Mouse (Mus musculus): ENCODE data around the gene Ptprd. TPM values are rescaled to one million over a fixed set of nuclear protein-coding genes. Genes with fewer than 3 reads are reported as not detected.
"Not testable (repeated sequence)": the region's sequence is repeated elsewhere in the genome, so short reads cannot be mapped to it uniquely, and the experiment has no call there.

The Ptprd gene
- polyA plus RNA-seq, 1 experiment from 2014 or later = 15.9 TPM

GRCm38 (mm10) chr4:76449466-76450350 lies 1762.1 kb downstream of the Ptprd start:
- Histone ChIP-seq H3K27ac (peak overlapping the region; percentile 91), H3K27me3 (0 out of 2 replicates have a peak, but pooled peaks cover 2% of the 10 kb centered on the region), H3K9ac (peak overlapping the region; percentile 90), H3K9me3 (no peaks in the 10 kb centered on the region), H3K4me3 (peak overlapping the region; percentile 82), H3K4me1 (peaks cover 5% of the 10 kb centered on the region; the same call in 1 of the 2 replicates), H3K36me3 (no peaks in the 10 kb centered on the region), H3K4me2 (peak overlapping the region; percentile 94)
- under 1% methylated on average over 99 of the region's 99 CpGs for WGBS
- peak; percentile 83 for ATAC-seq (ENCODE audit: borderline replicate concordance, extremely low read depth, low FRiP score, low TSS enrichment)

- H3K4me2 ChIP-seq = peak overlapping the region; percentile 94
- no peaks in the 10 kb centered on the region for H3K9me3 ChIP-seq
- no peak for ATAC-seq (ENCODE audit: borderline replicate concordance, extremely low read depth, low FRiP score, low TSS enrichment)
- 0 out of 2 replicates have a peak, but pooled peaks cover 2% of the 10 kb centered on the region for H3K27me3 ChIP-seq
- peaks cover 5% of the 10 kb centered on the region; the same call in 1 of the 2 replicates for H3K4me1 ChIP-seq
- under 1% methylated on average over 24 of the region's 24 CpGs for WGBS
- H3K27ac ChIP-seq = peak overlapping the region; percentile 91
- peak overlapping the region; percentile 82 for H3K4me3 ChIP-seq
- H3K9ac ChIP-seq = peak overlapping the region; percentile 90
- H3K36me3 ChIP-seq = no peaks in the 10 kb centered on the region
Measured at GRCm38 (mm10) chr4:76448678-76449465, 1762.9 kb downstream of the Ptprd start.

- ATAC-seq (ENCODE audit: borderline replicate concordance, extremely low read depth, low FRiP score, low TSS enrichment) = no peak
- Histone ChIP-seq H3K36me3 (no peaks in the 10 kb centered on the region), H3K4me2 (peak overlapping the region; percentile 34), H3K27ac (no peak overlapping the region), H3K4me3 (0 out of 2 replicates have a peak overlapping the region, but pooled peaks have one; percentile 82), H3K4me1 (peaks cover 5% of the 10 kb centered on the region; the same call in 1 of the 2 replicates), H3K27me3 (no peaks in the 10 kb centered on the region), H3K9me3 (no peaks in the 10 kb centered on the region), H3K9ac (no peak overlapping the region)
Measured at GRCm38 (mm10) chr4:76447396-76447795, 1764.4 kb downstream of the Ptprd start.

- Histone ChIP-seq H3K36me3 (no peaks in the 10 kb centered on the region), H3K4me1 (peaks cover 5% of the 10 kb centered on the region; the same call in 1 of the 2 replicates), H3K27ac (no peak overlapping the region), H3K4me3 (no peak overlapping the region), H3K27me3 (no peaks in the 10 kb centered on the region), H3K9me3 (no peaks in the 10 kb centered on the region), H3K9ac (no peak overlapping the region), H3K4me2 (no peak overlapping the region)
- ATAC-seq (ENCODE audit: borderline replicate concordance, extremely low read depth, low FRiP score, low TSS enrichment) = no peak
- WGBS = 72% methylated on average over 4 of the region's 4 CpGs
Measured at GRCm38 (mm10) chr4:76444778-76445177, 1767.0 kb downstream of the Ptprd start.

GRCm38 (mm10) chr4:76443553-76443952 lies 1768.2 kb downstream of the Ptprd start:
- WGBS = 43% methylated on average over 4 of the region's 4 CpGs
- Histone ChIP-seq H3K9ac (no peak overlapping the region), H3K27ac (no peak overlapping the region), H3K4me2 (no peak overlapping the region), H3K9me3 (no peaks in the 10 kb centered on the region), H3K4me3 (no peak overlapping the region), H3K36me3 (no peaks in the 10 kb centered on the region), H3K4me1 (peaks cover 5% of the 10 kb centered on the region; the same call in 1 of the 2 replicates), H3K27me3 (no peaks in the 10 kb centered on the region)
- ATAC-seq (ENCODE audit: borderline replicate concordance, extremely low read depth, low FRiP score, low TSS enrichment) = no peak

- no peaks in the 10 kb centered on the region for H3K9me3 ChIP-seq
- ATAC-seq (ENCODE audit: borderline replicate concordance, extremely low read depth, low FRiP score, low TSS enrichment) = no peak
- H3K4me1 ChIP-seq = peaks cover 5% of the 10 kb centered on the region; the same call in 1 of the 2 replicates
- H3K36me3 ChIP-seq = no peaks in the 10 kb centered on the region
- H3K27me3 ChIP-seq = no peaks in the 10 kb centered on the region
- H3K4me3 ChIP-seq = no peak overlapping the region
- no peak overlapping the region for H3K27ac ChIP-seq
- no peak overlapping the region for H3K4me2 ChIP-seq
- H3K9ac ChIP-seq = no peak overlapping the region
- WGBS = 30% methylated on average over 6 of the region's 6 CpGs
Measured at GRCm38 (mm10) chr4:76440791-76441364, 1770.9 kb downstream of the Ptprd start.

- no peaks in the 10 kb centered on the region for H3K27me3 ChIP-seq
- 67% methylated on average over 6 of the region's 6 CpGs for WGBS
- no peak for ATAC-seq (ENCODE audit: borderline replicate concordance, extremely low read depth, low FRiP score, low TSS enrichment)
Measured at GRCm38 (mm10) chr4:76438496-76439079, 1773.2 kb downstream of the Ptprd start.

GRCm38 (mm10) chr4:76438068-76438467 lies 1773.7 kb downstream of the Ptprd start:
- WGBS = 81% methylated on average over 4 of the region's 4 CpGs
- no peaks in the 10 kb centered on the region for H3K27me3 ChIP-seq

More at GRCm38 (mm10) chr4:76438496-76439079, 1773.2 kb downstream of the Ptprd start:
- no peaks in the 10 kb centered on the region for H3K9me3 ChIP-seq
- H3K9ac ChIP-seq = no peak overlapping the region
- no peak overlapping the region for H3K4me2 ChIP-seq
- no peak overlapping the region for H3K27ac ChIP-seq
- peaks cover 5% of the 10 kb centered on the region; the same call in 1 of the 2 replicates for H3K4me1 ChIP-seq
- H3K4me3 ChIP-seq = no peak overlapping the region
- no peaks in the 10 kb centered on the region for H3K36me3 ChIP-seq

GRCm38 (mm10) chr4:76435920-76436319 lies 1775.8 kb downstream of the Ptprd start:
- H3K4me1 ChIP-seq = peaks cover 2% of the 10 kb centered on the region; the same call in 1 of the 2 replicates
- no peaks in the 10 kb centered on the region for H3K27me3 ChIP-seq
- H3K9ac ChIP-seq = no peak overlapping the region
- WGBS = 69% methylated on average over 5 of the region's 5 CpGs
- ATAC-seq (ENCODE audit: borderline replicate concordance, extremely low read depth, low FRiP score, low TSS enrichment) = no peak
- H3K27ac ChIP-seq = no peak overlapping the region
- no peaks in the 10 kb centered on the region for H3K9me3 ChIP-seq
- no peaks in the 10 kb centered on the region for H3K36me3 ChIP-seq
- H3K4me3 ChIP-seq = no peak overlapping the region
- H3K4me2 ChIP-seq = no peak overlapping the region

More at GRCm38 (mm10) chr4:76438068-76438467, 1773.7 kb downstream of the Ptprd start:
- no peak overlapping the region for H3K9ac ChIP-seq
- H3K36me3 ChIP-seq = no peaks in the 10 kb centered on the region
- H3K27ac ChIP-seq = no peak overlapping the region
- no peak for ATAC-seq (ENCODE audit: borderline replicate concordance, extremely low read depth, low FRiP score, low TSS enrichment)
- no peak overlapping the region for H3K4me2 ChIP-seq
- no peak overlapping the region for H3K4me3 ChIP-seq
- no peaks in the 10 kb centered on the region for H3K9me3 ChIP-seq
- peaks cover 5% of the 10 kb centered on the region; the same call in 1 of the 2 replicates for H3K4me1 ChIP-seq

- no peak overlapping the region for H3K9ac ChIP-seq
- H3K4me3 ChIP-seq = no peak overlapping the region
- H3K9me3 ChIP-seq = no peaks in the 10 kb centered on the region
- no peak overlapping the region for H3K4me2 ChIP-seq
- ATAC-seq (ENCODE audit: borderline replicate concordance, extremely low read depth, low FRiP score, low TSS enrichment) = no peak
- H3K27me3 ChIP-seq = no peaks in the 10 kb centered on the region
- H3K36me3 ChIP-seq = no peaks in the 10 kb centered on the region
- H3K4me1 ChIP-seq = peaks cover 13% of the 10 kb centered on the region; the same call in 1 of the 2 replicates
- no peak overlapping the region for H3K27ac ChIP-seq
- WGBS = 68% methylated on average over 3 of the region's 3 CpGs
Measured at GRCm38 (mm10) chr4:76429769-76430168, 1782.0 kb downstream of the Ptprd start.

- H3K4me3 ChIP-seq = not testable (repeated sequence)
Measured at GRCm38 (mm10) chr4:76427036-76427435, 1784.7 kb downstream of the Ptprd start.

More at GRCm38 (mm10) chr4:76427036-76427435, 1784.7 kb downstream of the Ptprd start:
- peaks cover 20% of the 10 kb centered on the region; the same call in 1 of the 2 replicates for H3K4me1 ChIP-seq
- H3K4me2 ChIP-seq; ATAC-seq (ENCODE audit: borderline replicate concordance, extremely low read depth, low FRiP score, low TSS enrichment); H3K9ac ChIP-seq; H3K27ac ChIP-seq; H3K9me3 ChIP-seq; H3K36me3 ChIP-seq; H3K27me3 ChIP-seq: not testable (repeated sequence)
- WGBS = 80% methylated on average over 3 of the region's 3 CpGs
